9 mouse cellular contexts compared by ENCODE assay signal in genomic region chr5:119687005-119687855, GRCm38 (mm10). TPM values are rescaled to one million over a fixed set of nuclear protein-coding genes. Genes with fewer than 3 reads are reported as not detected.
DNase-seq lines count a peak whose midpoint lies in the region; ATAC-seq and TF ChIP-seq lines count a peak whose summit lies in the region.
"Had no signal": no experiment of that assay in that cellular context is flagged by ENCODE, and none has a peak within 500 bp of the region (broad histone marks: within the 10 kb centered on the region; RNA-seq: fewer than 3 reads in every experiment).

No protein-coding gene starts in this region.

- no peaks in the 10 kb centered on the region for H3K36me3 ChIP-seq in hindbrain, embryonic 11.5 days (ENCODE audit: control insufficient read depth, insufficient read depth, low read length)
- H3K36me3 ChIP-seq in hindbrain, postnatal 0 days (ENCODE audit: insufficient read depth, low read length), result no peaks in the 10 kb centered on the region
- H3K36me3 ChIP-seq in ES-Bruce4 (ENCODE audit: control insufficient read depth, insufficient read depth, low read length, poor library complexity, severe bottlenecking), result peaks cover 9% of the 10 kb centered on the region
- H3K36me3 ChIP-seq in limb, embryonic 14.5 days (ENCODE audit: control insufficient read depth, insufficient read depth, low read length), result peaks cover 8% of the 10 kb centered on the region

- 2% methylated on average over 36 of the region's 36 CpGs for WGBS in hindbrain, embryonic 11.5 days
- 5% methylated on average over 35 of the region's 36 CpGs for WGBS in hindbrain, postnatal 0 days
- 5% methylated on average over 36 of the region's 36 CpGs for WGBS in limb, embryonic 14.5 days

- no peak overlapping the region for H3K9ac ChIP-seq in hindbrain, embryonic 11.5 days (ENCODE audit: low read depth, low read length)
- no peak overlapping the region for H3K9ac ChIP-seq in hindbrain, postnatal 0 days (replicated peaks; ENCODE audit: low read length)
- H3K9ac ChIP-seq in ES-Bruce4 (ENCODE audit: low read depth, poor library complexity, severe bottlenecking), result peak overlapping the region; percentile 80; the same call in 1 of the 2 replicates
- H3K9ac ChIP-seq in limb, embryonic 14.5 days (ENCODE audit: low read depth, low read length, severe bottlenecking), result no peak overlapping the region
- H3K9ac ChIP-seq: forebrain, postnatal 0 days had no signal

- no peak overlapping the region for H3K27ac ChIP-seq in hindbrain, embryonic 11.5 days (ENCODE audit: low read depth, low read length)
- no peak overlapping the region for H3K27ac ChIP-seq in hindbrain, postnatal 0 days
- H3K27ac ChIP-seq in ES-Bruce4 (ENCODE audit: insufficient read depth, low read length), result no peak overlapping the region
- no peak overlapping the region for H3K27ac ChIP-seq in limb, embryonic 14.5 days (replicated peaks; ENCODE audit: low read depth, low read length)

- DNase-seq in hindbrain, embryonic 11.5 days (ENCODE audit: low spot score), result peak; percentile 47
- no peak for DNase-seq in hindbrain, postnatal 0 days (ENCODE audit: low spot score)
- peak; percentile 60 for DNase-seq in R1 (ENCODE audit: low read depth, low spot score)
- DNase-seq in limb, embryonic 14.5 days (ENCODE audit: low spot score), result no peak
- DNase-seq in left cerebral cortex, adult 8-10 months (ENCODE audit: low spot score in 2 of 2), result no peak
- no peak for DNase-seq in B cell, adult 2 months
- DNase-seq: cerebellum, adult 2 months; forebrain, postnatal 0 days had no signal

- 0 out of 2 replicates have a peak, but pooled peaks have one; percentile 47 for ATAC-seq in hindbrain, embryonic 11.5 days (ENCODE audit: low FRiP score)
- ATAC-seq in hindbrain, postnatal 0 days, result no peak
- no peak for ATAC-seq in limb, embryonic 14.5 days (ENCODE audit: low FRiP score, low read depth)
- ATAC-seq: forebrain, postnatal 0 days had no signal

- no peak overlapping the region for H3K4me3 ChIP-seq in hindbrain, embryonic 11.5 days (ENCODE audit: low read depth, low read length)
- no peak overlapping the region for H3K4me3 ChIP-seq in hindbrain, postnatal 0 days (ENCODE audit: low read length)
- no peak overlapping the region; the same call in 1 of the 2 replicates for H3K4me3 ChIP-seq in ES-Bruce4 (ENCODE audit: low read depth, low read length)
- no peak overlapping the region for H3K4me3 ChIP-seq in limb, embryonic 14.5 days (replicated peaks; ENCODE audit: low read length)

- no peak overlapping the region for H3K4me2 ChIP-seq in hindbrain, embryonic 11.5 days (replicated peaks; ENCODE audit: low read depth, low read length)
- no peak overlapping the region for H3K4me2 ChIP-seq in hindbrain, postnatal 0 days (ENCODE audit: low read depth, low read length)
- H3K4me2 ChIP-seq in limb, embryonic 14.5 days (replicated peaks; ENCODE audit: low read depth, low read length, severe bottlenecking), result peak overlapping the region; percentile 53; the same call in 1 of the 2 replicates

- H3K27me3 ChIP-seq in hindbrain, embryonic 11.5 days (ENCODE audit: control insufficient read depth, insufficient read depth, low read length), result peaks cover 90% of the 10 kb centered on the region
- peaks cover 86% of the 10 kb centered on the region for H3K27me3 ChIP-seq in hindbrain, postnatal 0 days (ENCODE audit: insufficient read depth, low read length)
- no peaks in the 10 kb centered on the region for H3K27me3 ChIP-seq in ES-Bruce4 (ENCODE audit: control insufficient read depth, insufficient read depth, low read length, poor library complexity, severe bottlenecking)
- H3K27me3 ChIP-seq in limb, embryonic 14.5 days (ENCODE audit: control insufficient read depth, insufficient read depth, low read length), result peaks cover 89% of the 10 kb centered on the region

- no peaks in the 10 kb centered on the region for H3K9me3 ChIP-seq in hindbrain, embryonic 11.5 days (ENCODE audit: control insufficient read depth, low read length)
- no peaks in the 10 kb centered on the region for H3K9me3 ChIP-seq in hindbrain, postnatal 0 days (ENCODE audit: low read length)
- H3K9me3 ChIP-seq in ES-Bruce4 (replicated peaks; ENCODE audit: control insufficient read depth, insufficient read depth, low read length, poor library complexity, severe bottlenecking), result no peaks in the 10 kb centered on the region
- no peaks in the 10 kb centered on the region for H3K9me3 ChIP-seq in limb, embryonic 14.5 days (ENCODE audit: control insufficient read depth, low read length)

- no peak for TF ChIP-seq CTCF in hindbrain, postnatal 0 days (IDR thresholded peaks at IDR 0.05; ENCODE audit: low read depth)
- no peak for TF ChIP-seq CTCF in ES-Bruce4 (IDR thresholded peaks at IDR 0.05; ENCODE audit: low read depth, low read length)

- TF ChIP-seq POLR2A in ES-Bruce4 (IDR thresholded peaks at IDR 0.05; ENCODE audit: insufficient read depth, low read length), result no peak
- no peak for TF ChIP-seq POLR2A in limb, embryonic 14.5 days (IDR thresholded peaks at IDR 0.05; ENCODE audit: borderline replicate concordance, extremely low read depth, insufficient read depth, insufficient read length)

- TF ChIP-seq EP300 in ES-Bruce4 (IDR thresholded peaks at IDR 0.05; ENCODE audit: insufficient read depth, low read depth, low read length), result peak; percentile 43; the same call in 1 of the 2 replicates

- H3K4me1 ChIP-seq in hindbrain, embryonic 11.5 days (replicated peaks; ENCODE audit: control insufficient read depth, insufficient read depth, low read length), result 0 out of 2 replicates have a peak, but pooled peaks cover 5% of the 10 kb centered on the region
- H3K4me1 ChIP-seq in hindbrain, postnatal 0 days (ENCODE audit: insufficient read depth, low read length), result no peaks in the 10 kb centered on the region
- peaks cover 2% of the 10 kb centered on the region for H3K4me1 ChIP-seq in ES-Bruce4 (ENCODE audit: control insufficient read depth, insufficient read depth, low read length)
- H3K4me1 ChIP-seq in limb, embryonic 14.5 days (ENCODE audit: control insufficient read depth, insufficient read depth, low read length), result peaks cover 11% of the 10 kb centered on the region; the same call in 1 of the 2 replicates

RNA-seq across cellular contexts. Expression of gene Tbx3, which starts 16.8 kb away (rescaled TPM):
- polyA plus RNA-seq in hindbrain, embryonic 11.5 days (2014; fragmentation: Nextera tagmentation; extraction: Ambion mirVana), result 5.1 and 9.0 TPM in 2 replicates
- 1.3 and 6.7 TPM in 2 replicates for total RNA-seq in hindbrain, postnatal 0 days (2014; rRNA removed)
- 2.4 and 2.9 TPM in 2 replicates for polyA plus RNA-seq in hindbrain, postnatal 0 days (2015; fragmentation: Nextera tagmentation; extraction: Ambion mirVana)
- polyA plus RNA-seq in ES-Bruce4 (2011; ENCODE audit: insufficient read depth, insufficient read length, low read depth, missing spikeins), result 29.8 and 30.1 TPM in 2 replicates
- polyA plus RNA-seq in limb, embryonic 14.5 days (2012; rRNA removed), result 18.6 and 28.2 TPM in 2 replicates
- polyA plus RNA-seq in limb, embryonic 14.5 days (2014; fragmentation: Nextera tagmentation; extraction: Ambion mirVana), result 23.9 and 27.6 TPM in 2 replicates
- 1 to 10 TPM; 2.2 to 4.8 (median 3.4) TPM for total RNA-seq in left cerebral cortex, adult 8-10 months (2022)

Comparison
In these comparisons a context has a peak if more than half of its experiments do, and no peak if none do; other contexts are left out.
1. DNase-seq: peak in hindbrain, embryonic 11.5 days (single experiment) and R1 (single experiment); none in hindbrain, postnatal 0 days (single experiment), limb, embryonic 14.5 days (single experiment), left cerebral cortex, adult 8-10 months (0 of 2) and B cell, adult 2 months (0 of 2).